Mouse (Mus musculus) hindlimb bud, embryonic 11.5 days (tissue): Measurements from ENCODE around the gene Gpr65.
"Not testable (repeated sequence)": the region's sequence is repeated elsewhere in the genome, so short reads cannot be mapped to it uniquely, and the experiment has no call there.

ENCODE experiments used
- DNase-seq: peaks from one replicate; pipeline ENCODE4 v3.0.0-alpha.2; 2012; ENCODE audit warnings: low read depth, low spot score; ENCODE audit errors: extremely low spot score

The Gpr65 gene

GRCm38 (mm10) chr12:98268441-98269369 lies at the start of gene Gpr65:
Gpr65 (plus strand) TSS chr12:98268635.
- no peak for DNase-seq

DNA sequence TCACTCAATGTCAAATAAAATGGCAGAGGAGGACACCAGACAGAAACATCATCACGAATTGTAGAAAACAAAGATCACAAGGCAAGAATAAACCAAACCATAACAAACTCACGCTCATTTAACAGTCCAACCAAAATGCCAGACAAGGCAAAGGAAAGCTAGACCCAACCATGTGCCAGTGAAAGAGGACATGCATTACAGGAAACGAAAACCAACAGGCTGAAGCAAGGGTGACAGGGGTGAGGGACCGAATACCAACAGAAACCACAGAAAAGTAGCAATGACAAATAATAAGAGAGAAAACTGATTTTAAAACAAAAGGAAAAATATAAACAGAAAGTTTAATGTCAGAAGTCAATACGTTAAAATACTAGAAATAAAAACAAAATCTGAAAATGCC lies 45.1 kb upstream of the Gpr65 start:
- DNase-seq = no peak

GRCm38 (mm10) chr12:98227037-98227436 lies 41.4 kb upstream of the Gpr65 start:
- no peak for DNase-seq

- not testable (repeated sequence) for DNase-seq
These were observed 30.0 kb upstream of the Gpr65 start for GRCm38 (mm10) chr12:98238478-98238877.

DNA sequence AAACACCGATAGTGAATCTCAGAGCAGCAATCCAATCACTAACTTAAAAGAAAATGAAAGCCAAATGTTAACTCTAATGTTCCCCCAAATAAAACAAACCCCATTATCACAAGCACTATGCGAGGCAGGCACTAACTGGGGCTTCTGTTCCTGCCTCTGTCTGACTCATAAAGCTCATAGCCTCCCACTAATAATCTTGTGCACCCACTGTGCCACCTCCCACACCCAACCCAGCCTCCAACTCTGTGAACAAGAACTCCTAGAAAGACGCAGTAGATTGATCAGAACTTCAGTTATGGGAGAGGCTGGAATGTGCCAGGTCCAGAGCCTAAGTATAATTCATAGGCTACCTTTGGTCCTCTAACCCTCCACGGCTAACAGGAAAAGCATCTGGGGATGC lies 24.3 kb upstream of the Gpr65 start:
- no peak for DNase-seq

- no peak for DNase-seq
These were observed 23.6 kb upstream of the Gpr65 start for GRCm38 (mm10) chr12:98244865-98245264.

GRCm38 (mm10) chr12:98246835-98247234 lies 21.6 kb upstream of the Gpr65 start:
- no peak for DNase-seq

- DNase-seq = no peak
These were observed 18.8 kb upstream of the Gpr65 start for GRCm38 (mm10) chr12:98249671-98250070.

DNA sequence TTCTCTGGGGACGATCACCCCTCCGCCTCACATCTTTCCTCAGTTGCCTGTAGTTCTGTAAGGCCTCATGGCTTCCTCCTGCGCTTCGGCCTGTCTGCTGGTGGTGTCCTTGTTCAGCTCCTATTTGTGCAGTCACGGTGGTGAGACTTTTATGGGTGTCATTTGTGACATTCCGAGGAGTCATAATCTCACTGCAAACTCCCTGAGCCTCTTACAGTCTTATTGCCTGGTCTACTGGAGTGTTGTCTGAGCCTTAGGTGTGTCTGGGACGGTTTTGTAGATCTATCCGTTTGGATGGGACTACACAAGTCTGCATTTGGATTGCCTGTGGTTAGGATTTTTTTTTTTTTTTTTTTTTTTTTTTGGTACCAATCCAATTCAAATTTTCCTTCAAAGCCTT lies 18.1 kb upstream of the Gpr65 start:
- DNase-seq = no peak

DNA sequence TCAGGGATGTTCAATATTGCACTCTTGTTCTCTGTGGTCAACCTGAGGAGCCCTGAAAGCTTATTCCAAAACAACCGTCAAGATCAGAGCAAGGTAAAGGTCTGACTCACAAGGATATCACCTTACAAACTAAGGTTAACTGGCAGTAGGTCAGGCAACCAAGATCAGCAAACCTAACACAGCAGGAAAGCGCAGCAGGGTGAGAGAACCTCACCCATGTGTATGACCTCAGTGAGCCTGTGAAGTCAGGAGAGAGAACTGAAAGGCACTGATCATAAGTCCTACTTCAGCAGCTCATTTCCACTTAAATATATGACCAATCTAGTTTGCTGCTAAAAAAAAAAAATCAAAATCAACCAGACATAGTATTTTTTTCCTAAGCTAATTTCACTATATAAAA lies 16.0 kb upstream of the Gpr65 start:
- no peak for DNase-seq

GRCm38 (mm10) chr12:98255373-98255995 lies 13.0 kb upstream of the Gpr65 start:
- no peak for DNase-seq

DNA sequence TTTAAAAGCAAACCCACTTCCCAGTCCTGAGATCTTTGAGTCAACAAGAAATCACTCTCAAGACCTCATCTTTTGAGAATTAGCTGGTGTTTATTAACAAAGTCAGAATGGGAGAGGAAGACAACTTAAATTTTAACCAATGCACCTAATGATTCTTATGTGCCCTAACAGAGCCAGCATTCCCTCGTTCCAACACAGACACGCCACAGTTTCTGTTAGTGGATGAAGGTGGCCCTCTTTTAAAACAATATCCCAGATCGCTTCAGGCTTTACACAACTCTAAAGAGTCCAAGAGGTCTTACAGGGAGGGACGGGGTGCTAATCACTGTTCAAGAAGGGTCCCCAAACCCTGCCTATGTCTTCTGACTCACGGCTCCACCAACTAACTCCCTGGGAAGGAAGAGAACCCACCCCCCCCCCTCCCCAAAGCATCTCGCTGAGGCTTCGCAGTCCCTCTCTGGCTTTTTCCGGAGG lies 10.0 kb upstream of the Gpr65 start:
- peak; percentile 14 for DNase-seq

DNA sequence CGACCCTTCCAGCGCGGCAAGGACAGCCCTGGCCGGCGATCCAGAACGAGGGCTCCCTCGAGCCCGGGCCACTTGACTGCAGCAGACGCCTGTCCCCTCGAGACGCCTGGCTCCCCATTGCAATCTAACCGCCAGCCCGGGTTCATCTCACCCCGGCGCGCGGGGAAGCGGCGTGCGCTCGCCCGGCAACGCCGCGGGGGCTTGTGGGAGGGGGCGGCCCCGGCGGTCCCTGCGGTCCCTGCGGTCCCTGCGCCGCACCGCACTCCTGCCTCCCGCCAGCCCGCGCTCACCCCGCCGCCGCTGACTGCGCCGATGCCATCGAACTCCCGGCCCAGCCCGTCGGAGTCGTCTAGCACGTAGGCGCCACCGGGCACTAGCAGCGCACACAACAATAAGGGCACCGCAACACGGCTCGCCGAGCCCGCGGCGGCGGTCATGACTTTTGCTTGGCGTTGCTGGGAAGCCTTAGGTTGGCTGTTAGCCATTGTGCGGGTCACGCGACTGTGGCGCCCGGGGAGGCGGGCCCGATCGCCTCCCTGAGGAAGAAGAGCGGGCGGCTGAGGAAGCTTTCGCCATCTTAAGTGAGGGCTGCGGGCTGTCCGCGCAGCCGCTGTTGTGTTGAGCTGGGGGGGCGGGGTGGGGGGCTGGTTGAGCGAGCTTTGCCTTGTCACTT lies 9.5 kb upstream of the Gpr65 start, which contains the start of gene Galc:
TSS of gene Galc (minus strand) at position 615 of the 673 bp plus-strand sequence.
- DNase-seq = peak; percentile 41

- peak; percentile 26 for DNase-seq
These were observed 8.9 kb upstream of the Gpr65 start for GRCm38 (mm10) chr12:98259518-98259852.

DNA sequence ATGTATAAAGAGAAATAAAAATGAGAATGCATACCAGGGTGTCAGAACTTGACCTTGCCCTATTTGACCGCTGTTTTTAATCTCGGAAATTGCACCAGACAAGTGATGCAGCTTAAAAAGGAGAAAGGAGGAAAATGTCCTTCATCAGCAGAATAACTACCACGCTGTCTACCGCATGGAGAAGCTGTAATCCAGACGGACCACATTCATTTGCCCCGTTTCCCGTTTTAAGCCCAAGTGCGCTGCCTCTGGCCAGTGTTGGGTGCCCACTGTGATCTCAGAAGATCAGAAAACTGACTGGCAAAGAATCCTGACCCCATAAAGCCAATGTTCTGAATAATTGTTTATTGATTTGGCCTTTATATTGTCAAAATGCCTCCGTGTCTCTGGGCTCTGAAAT lies 2.7 kb upstream of the Gpr65 start:
- DNase-seq = no peak

DNA sequence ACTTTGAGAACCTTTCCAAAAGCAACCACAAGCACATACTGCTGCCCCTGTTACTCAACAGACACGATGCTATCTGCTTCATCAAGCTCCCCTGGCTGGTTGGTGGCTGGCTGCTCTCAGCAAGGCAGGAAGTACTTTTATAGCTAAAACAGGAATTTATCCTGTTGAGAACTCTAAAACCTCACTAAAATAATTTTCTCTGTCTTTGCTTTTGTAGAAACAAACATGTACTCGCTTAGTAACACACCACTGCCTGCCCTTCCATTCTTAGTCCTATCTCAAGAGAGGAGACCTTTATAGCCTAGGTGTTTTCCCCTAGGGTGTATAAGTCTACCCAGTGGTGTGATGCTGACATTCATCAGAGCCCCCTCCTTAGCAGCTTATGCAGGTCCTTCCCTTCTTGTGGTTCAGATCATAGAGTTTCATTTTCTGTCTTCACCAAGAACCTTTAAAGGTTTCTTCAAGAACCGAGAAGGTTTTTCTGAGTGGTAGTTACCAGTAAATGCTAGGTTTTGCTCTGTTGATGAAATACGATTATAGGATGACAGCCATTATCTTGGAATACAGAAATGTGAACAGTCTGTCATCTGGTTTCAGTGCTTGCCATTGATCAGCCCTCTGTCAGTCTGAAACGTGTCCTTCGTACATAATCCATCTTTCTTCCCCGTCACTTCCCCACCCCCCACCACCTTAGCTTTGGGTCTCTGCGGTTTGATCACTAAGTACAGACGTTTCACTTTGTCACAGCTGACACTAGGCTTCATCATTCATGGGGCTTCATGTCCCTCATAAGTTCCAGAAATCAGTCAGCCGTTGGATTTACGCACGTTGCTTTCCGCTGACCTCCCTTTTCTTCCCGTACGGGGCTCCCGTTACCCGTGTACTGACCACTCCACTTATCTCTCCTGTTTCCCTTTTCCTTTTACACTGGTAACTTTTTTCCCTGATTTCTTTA lies 1.6 kb downstream of the Gpr65 start:
- no peak for DNase-seq

DNA sequence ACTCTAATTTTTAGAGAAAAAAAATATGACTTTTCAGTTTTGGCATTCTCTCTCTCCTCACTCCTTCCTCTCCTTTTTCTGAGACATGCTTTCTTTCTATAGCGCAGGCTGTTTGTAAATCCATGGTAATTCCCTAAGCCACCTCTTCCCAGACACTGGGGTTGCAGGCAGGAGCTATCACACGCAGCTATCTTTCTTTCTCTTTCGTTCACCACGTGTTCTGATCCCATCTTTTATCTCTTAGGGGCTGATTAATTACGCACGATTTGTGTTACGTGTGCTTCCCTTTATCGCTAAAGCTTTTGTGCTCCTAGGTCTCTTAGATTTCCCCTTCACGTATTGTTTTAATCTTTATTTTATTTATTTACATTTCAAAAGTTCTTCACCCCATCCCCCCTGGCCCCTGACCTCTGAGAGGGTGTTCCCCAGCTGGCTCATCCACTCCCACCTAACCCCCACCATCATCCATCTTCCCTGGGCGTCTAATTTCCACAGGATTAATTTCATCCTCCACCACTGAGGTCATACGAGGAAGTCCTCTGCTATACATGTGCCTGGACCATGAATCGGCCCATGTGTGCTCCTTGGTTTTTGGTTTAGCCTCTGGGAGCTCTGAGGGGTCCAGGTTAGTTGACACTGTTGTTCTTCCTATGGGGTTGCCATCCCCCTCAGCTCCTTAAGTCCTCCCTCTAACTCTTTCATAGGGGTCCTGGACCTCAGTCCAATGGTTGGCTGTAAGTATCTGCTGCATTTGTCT lies 2.6 kb downstream of the Gpr65 start:
- DNase-seq = no peak

GRCm38 (mm10) chr12:98272433-98272832 lies 4.0 kb downstream of the Gpr65 start:
- DNase-seq = no peak

GRCm38 (mm10) chr12:98280530-98280929 lies 12.1 kb downstream of the Gpr65 start:
- peak; percentile 41 for DNase-seq

DNA sequence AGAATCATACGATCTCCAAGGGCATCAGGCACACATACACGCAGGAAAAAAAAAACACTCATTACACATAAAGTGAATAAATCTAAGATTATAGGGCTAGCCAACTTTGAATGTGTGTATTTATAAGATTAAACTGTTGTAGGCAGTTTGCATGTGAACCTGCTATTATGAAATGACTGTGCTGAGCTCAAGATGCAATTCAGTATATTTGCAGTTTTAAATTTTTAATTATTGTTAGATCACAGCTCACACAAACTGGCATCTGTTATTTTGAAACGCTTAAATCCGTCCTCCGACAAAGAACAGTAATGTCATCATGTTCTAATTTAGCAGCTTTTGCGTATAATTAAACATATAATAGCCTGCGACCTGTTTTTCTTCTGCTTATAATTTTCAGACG lies 12.6 kb downstream of the Gpr65 start:
- no peak for DNase-seq
